Mouse (Mus musculus): ENCODE measurements around the gene Ptch2.

DNA sequence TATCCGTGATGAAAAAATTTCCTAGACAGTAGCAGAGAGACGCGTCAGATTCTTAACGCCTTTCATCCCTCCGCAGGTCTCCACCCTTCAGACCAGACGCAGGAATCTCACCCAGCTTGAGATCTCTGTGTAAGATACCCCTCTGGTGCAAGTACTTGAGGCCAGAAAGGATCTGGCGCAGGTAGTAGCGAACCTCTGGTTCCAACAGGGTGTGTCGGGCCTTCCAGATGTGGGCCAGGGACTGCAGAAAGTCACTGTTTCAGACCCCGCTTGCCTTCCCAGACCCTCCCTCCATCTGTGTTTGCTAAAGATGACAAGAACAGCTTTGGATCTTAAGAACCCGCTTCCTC, 36.9 kb downstream of the Ptch2 start:
- TF ChIP-seq ZC3H11A (IDR thresholded peaks at IDR 0.05; ENCODE audit: borderline replicate concordance, low read depth, low read length) (no peak), CHD2 (IDR thresholded peaks at IDR 0.05; ENCODE audit: low read depth, low read length) (no peak), ZNF384 (IDR thresholded peaks at IDR 0.05; ENCODE audit: low read depth, low read length) (no peak)
